Mouse (Mus musculus) adrenal gland, postnatal 14 days (tissue): ENCODE data around the gene Mindy4b-ps. TPM values are rescaled to one million over a fixed set of nuclear protein-coding genes. Genes with fewer than 3 reads are reported as not detected.
"Not testable (repeated sequence)": the region's sequence is repeated elsewhere in the genome, so short reads cannot be mapped to it uniquely, and the experiment has no call there.

ENCODE experiments used
- DNase-seq: peaks from one replicate; pipeline ENCODE4 v3.0.0; 2021; ENCODE audit warnings: mixed read lengths
- long read RNA-seq, 2 experiments: library from polyadenylated mRNA; stranded (forward); transcript quantifications; one replicate each; pipeline ENCODE4 v2.0.0; 2021
- total RNA-seq: library from RNA; stranded (reverse); gene quantifications from 2 replicates; pipeline ENCODE4 v1.2.3, GENCODE M21; 2021

The Mindy4b-ps gene
- not detected in 2 replicates for total RNA-seq
- long read RNA-seq, experiment 1 = 0 reads
- long read RNA-seq, experiment 2 = 0 reads

- DNase-seq = no peak
Observed at GRCm38 (mm10) chr3:58822211-58822610, at the start of gene Mindy4b-ps. Gene Mindy4b-ps (minus strand): TSS chr3:58822311.

GRCm38 (mm10) chr3:58871882-58872281 lies 49.8 kb upstream of the Mindy4b-ps start:
- not testable (repeated sequence) for DNase-seq

GRCm38 (mm10) chr3:58865690-58866089 lies 43.6 kb upstream of the Mindy4b-ps start:
- DNase-seq = no peak

- DNase-seq = no peak
Observed at GRCm38 (mm10) chr3:58862976-58863375, 40.9 kb upstream of the Mindy4b-ps start.

- DNase-seq = peak; percentile 29
Observed at GRCm38 (mm10) chr3:58843415-58843814, 21.3 kb upstream of the Mindy4b-ps start.

- DNase-seq = no peak
Observed at GRCm38 (mm10) chr3:58833442-58834160, 11.5 kb upstream of the Mindy4b-ps start.

- DNase-seq = peak; percentile 44
Observed at GRCm38 (mm10) chr3:58832888-58833287, 10.8 kb upstream of the Mindy4b-ps start.

- no peak for DNase-seq
Observed at GRCm38 (mm10) chr3:58831586-58831985, 9.5 kb upstream of the Mindy4b-ps start.

GRCm38 (mm10) chr3:58829926-58830325 lies 7.8 kb upstream of the Mindy4b-ps start:
- DNase-seq = no peak

GRCm38 (mm10) chr3:58828366-58829153 lies 6.4 kb upstream of the Mindy4b-ps start:
- no peak for DNase-seq

- no peak for DNase-seq
Observed at GRCm38 (mm10) chr3:58826266-58826665, 4.2 kb upstream of the Mindy4b-ps start.

- peak; percentile 55 for DNase-seq
Observed at GRCm38 (mm10) chr3:58817337-58817736, 4.8 kb downstream of the Mindy4b-ps start.

GRCm38 (mm10) chr3:58814191-58814590 lies 7.9 kb downstream of the Mindy4b-ps start:
- peak; percentile 38 for DNase-seq

- no peak for DNase-seq
Observed at GRCm38 (mm10) chr3:58810353-58810752, 11.8 kb downstream of the Mindy4b-ps start.

GRCm38 (mm10) chr3:58809111-58809915 lies 12.8 kb downstream of the Mindy4b-ps start:
- DNase-seq = no peak

- DNase-seq = no peak
Observed at GRCm38 (mm10) chr3:58808636-58809035, 13.5 kb downstream of the Mindy4b-ps start.

- DNase-seq = no peak
Observed at GRCm38 (mm10) chr3:58804745-58805144, 17.4 kb downstream of the Mindy4b-ps start.

- DNase-seq = no peak
Observed at GRCm38 (mm10) chr3:58798676-58799075, 23.4 kb downstream of the Mindy4b-ps start.

GRCm38 (mm10) chr3:58798245-58798644 lies 23.9 kb downstream of the Mindy4b-ps start:
- DNase-seq = no peak

- DNase-seq = no peak
Observed at GRCm38 (mm10) chr3:58789473-58789872, 32.6 kb downstream of the Mindy4b-ps start.

GRCm38 (mm10) chr3:58789033-58789432 lies 33.1 kb downstream of the Mindy4b-ps start:
- no peak for DNase-seq

GRCm38 (mm10) chr3:58786470-58786869 lies 35.6 kb downstream of the Mindy4b-ps start:
- DNase-seq = no peak
